Mouse (Mus musculus): ENCODE data around the gene Pou2af1. TPM values are rescaled to one million over a fixed set of nuclear protein-coding genes. Genes with fewer than 3 reads are reported as not detected.

The Pou2af1 gene
- total and polyA plus RNA-seq, 2 experiments from 2014 or later = 0.05 TPM; not detected in 1

DNA sequence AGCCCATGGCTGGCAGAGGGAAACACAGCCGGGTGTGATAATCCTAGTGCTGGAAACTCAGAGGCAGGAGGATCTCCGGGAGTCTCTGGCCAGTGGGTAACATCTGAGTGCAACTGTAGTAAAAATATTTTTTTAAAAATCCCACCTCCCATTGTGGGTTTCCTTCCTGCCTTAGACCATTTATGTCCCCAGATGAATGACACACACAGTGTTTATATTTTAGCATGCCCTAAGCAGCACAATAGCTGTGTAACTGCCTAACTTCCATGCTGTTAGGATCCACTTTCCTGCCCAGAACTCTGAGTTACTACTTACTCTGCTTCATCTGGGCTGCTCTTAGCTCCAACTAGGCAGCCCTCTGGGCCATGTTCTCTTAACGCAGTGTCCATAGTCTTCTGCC, 22.9 kb upstream of the Pou2af1 start:
- Histone ChIP-seq H3K27ac (ENCODE audit: low read depth, low read length) (no peak overlapping the region), H3K4me3 (ENCODE audit: low read depth, low read length) (no peak overlapping the region), H3K9me3 (ENCODE audit: low read length) (no peaks in the 10 kb centered on the region), H3K36me3 (ENCODE audit: insufficient read depth) (no peaks in the 10 kb centered on the region), H3K27me3 (ENCODE audit: insufficient read depth, low read length) (no peaks in the 10 kb centered on the region), H3K4me1 (ENCODE audit: insufficient read depth) (no peaks in the 10 kb centered on the region), H3K9ac (no peak overlapping the region), H3K4me2 (ENCODE audit: low read depth) (no peak overlapping the region)
- TF ChIP-seq CTCF (IDR thresholded peaks at IDR 0.05; ENCODE audit: low read depth) = no peak
- 89% methylated on average over 3 of the region's 3 CpGs for WGBS
- ATAC-seq (no peak), DNase-seq (no peak)

DNA sequence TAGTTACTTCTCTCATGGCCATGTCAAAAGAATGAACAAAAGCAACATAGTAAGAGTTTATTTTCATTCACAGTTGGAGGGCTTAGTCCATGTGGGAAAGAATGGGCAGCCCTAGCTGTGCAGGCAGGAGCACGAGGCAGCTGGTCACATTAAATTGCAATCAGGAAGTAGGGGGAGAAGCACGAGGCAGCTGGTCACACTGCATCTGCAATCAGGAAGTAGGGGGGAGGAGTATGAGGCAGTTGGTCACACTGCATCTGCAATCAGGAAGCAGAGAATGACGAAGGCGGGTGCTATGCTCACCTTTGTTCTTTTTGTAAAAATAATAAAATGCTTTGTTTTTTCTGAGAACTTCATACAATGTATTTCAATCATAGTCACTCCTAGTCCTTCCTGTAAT, 18.7 kb upstream of the Pou2af1 start:
- H3K9me3 ChIP-seq (ENCODE audit: low read length) = no peaks in the 10 kb centered on the region
- ATAC-seq (no peak), DNase-seq (no peak)
- no peaks in the 10 kb centered on the region for H3K27me3 ChIP-seq (ENCODE audit: insufficient read depth, low read length)
- no peak overlapping the region for H3K4me3 ChIP-seq (ENCODE audit: low read depth, low read length)
- no peaks in the 10 kb centered on the region for H3K36me3 ChIP-seq (ENCODE audit: insufficient read depth)
- no peaks in the 10 kb centered on the region for H3K4me1 ChIP-seq (ENCODE audit: insufficient read depth)
- no peak for TF ChIP-seq CTCF (IDR thresholded peaks at IDR 0.05; ENCODE audit: low read depth)
- H3K27ac ChIP-seq (ENCODE audit: low read depth, low read length) = no peak overlapping the region
- no peak overlapping the region for H3K9ac ChIP-seq
- 74% methylated on average over 4 of the region's 4 CpGs for WGBS
- no peak overlapping the region for H3K4me2 ChIP-seq (ENCODE audit: low read depth)

DNA sequence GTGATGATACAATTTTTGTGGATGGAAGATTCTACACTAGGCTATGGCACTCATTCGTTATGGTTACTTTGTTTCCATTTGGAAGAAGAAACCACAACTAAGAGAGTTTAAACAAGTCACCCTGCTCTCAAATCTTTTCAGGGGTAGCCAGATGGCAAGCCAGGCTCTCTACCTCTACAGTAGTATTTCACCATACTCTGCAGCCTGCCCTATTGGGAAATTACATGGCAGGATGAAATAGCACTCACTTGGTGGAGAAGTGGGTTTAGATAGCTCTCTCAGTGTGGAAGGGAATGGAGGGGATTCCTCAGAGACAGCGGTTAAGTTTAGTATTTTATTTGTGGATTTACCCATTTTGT, 4.6 kb upstream of the Pou2af1 start:
- Histone ChIP-seq H3K36me3 (ENCODE audit: insufficient read depth) (no peaks in the 10 kb centered on the region), H3K9me3 (ENCODE audit: low read length) (no peaks in the 10 kb centered on the region), H3K9ac (no peak overlapping the region), H3K27ac (ENCODE audit: low read depth, low read length) (no peak overlapping the region), H3K4me3 (ENCODE audit: low read depth, low read length) (no peak overlapping the region), H3K4me1 (ENCODE audit: insufficient read depth) (no peaks in the 10 kb centered on the region), H3K27me3 (ENCODE audit: insufficient read depth, low read length) (no peaks in the 10 kb centered on the region), H3K4me2 (ENCODE audit: low read depth) (no peak overlapping the region)
- DNase-seq (no peak), ATAC-seq (no peak)
- WGBS = 86% methylated on average over 2 of the region's 2 CpGs
- TF ChIP-seq CTCF (IDR thresholded peaks at IDR 0.05; ENCODE audit: low read depth) = no peak

DNA sequence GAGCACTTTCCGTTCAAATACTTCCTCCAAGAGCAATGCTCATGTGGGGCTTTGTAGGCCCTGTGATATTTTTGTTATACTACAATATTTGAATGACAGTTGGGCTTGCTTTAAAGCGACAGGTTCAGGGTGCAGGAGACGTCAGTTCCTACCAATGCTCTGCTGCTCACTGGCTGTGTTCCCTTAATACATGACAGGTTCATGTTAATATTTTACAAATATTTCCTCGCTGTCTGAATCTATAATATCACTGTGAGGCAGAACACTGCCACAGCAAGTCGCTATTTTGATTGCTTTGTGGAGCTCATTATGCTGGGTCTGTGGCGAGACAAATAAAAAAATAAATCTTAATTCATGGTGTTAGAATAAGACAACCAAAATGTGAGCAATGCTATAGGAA, 2.3 kb upstream of the Pou2af1 start:
- Histone ChIP-seq H3K4me1 (ENCODE audit: insufficient read depth) (no peaks in the 10 kb centered on the region), H3K9me3 (ENCODE audit: low read length) (no peaks in the 10 kb centered on the region), H3K36me3 (ENCODE audit: insufficient read depth) (no peaks in the 10 kb centered on the region), H3K4me2 (ENCODE audit: low read depth) (no peak overlapping the region), H3K27ac (ENCODE audit: low read depth, low read length) (no peak overlapping the region), H3K9ac (no peak overlapping the region), H3K27me3 (ENCODE audit: insufficient read depth, low read length) (no peaks in the 10 kb centered on the region), H3K4me3 (ENCODE audit: low read depth, low read length) (no peak overlapping the region)
- WGBS = 62% methylated on average over 6 of the region's 6 CpGs
- TF ChIP-seq CTCF (IDR thresholded peaks at IDR 0.05; ENCODE audit: low read depth) = no peak
- no peak for DNase-seq
- no peak for ATAC-seq

DNA sequence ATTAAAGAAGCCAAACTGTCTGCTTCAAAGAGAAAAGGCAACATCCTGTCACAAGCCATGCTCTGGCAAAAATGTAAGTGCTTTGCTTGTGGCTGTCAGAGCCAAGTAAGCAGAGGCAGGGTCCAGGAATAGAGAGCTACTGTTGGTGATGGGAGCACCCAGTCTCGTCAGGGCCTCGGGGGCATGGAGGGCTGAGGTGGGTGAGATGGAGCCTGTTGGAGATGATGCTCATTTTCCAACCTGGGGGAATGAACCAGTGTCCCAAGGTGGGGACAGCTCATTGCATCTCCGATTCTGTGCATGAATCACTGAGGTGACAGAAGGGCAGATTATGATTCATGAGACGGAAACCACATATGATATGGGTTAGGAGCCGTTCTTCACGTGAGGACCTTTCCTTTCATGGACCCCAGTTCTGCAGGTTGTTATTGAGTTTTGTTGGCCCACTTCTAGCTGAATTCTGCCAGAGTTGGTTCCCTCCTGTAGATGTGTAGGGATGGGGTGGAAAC, 275 bp downstream of the Pou2af1 start:
- ATAC-seq = no peak
- H3K36me3 ChIP-seq (ENCODE audit: insufficient read depth) = no peaks in the 10 kb centered on the region
- H3K27ac ChIP-seq (ENCODE audit: low read depth, low read length) = no peak overlapping the region
- no peaks in the 10 kb centered on the region for H3K4me1 ChIP-seq (ENCODE audit: insufficient read depth)
- no peak for DNase-seq
- no peak overlapping the region for H3K9ac ChIP-seq
- TF ChIP-seq CTCF (IDR thresholded peaks at IDR 0.05; ENCODE audit: low read depth) = no peak
- no peaks in the 10 kb centered on the region for H3K9me3 ChIP-seq (ENCODE audit: low read length)
- WGBS = 87% methylated on average over 6 of the region's 6 CpGs
- H3K4me2 ChIP-seq (ENCODE audit: low read depth) = no peak overlapping the region
- H3K27me3 ChIP-seq (ENCODE audit: insufficient read depth, low read length) = no peaks in the 10 kb centered on the region
- no peak overlapping the region for H3K4me3 ChIP-seq (ENCODE audit: low read depth, low read length)

DNA sequence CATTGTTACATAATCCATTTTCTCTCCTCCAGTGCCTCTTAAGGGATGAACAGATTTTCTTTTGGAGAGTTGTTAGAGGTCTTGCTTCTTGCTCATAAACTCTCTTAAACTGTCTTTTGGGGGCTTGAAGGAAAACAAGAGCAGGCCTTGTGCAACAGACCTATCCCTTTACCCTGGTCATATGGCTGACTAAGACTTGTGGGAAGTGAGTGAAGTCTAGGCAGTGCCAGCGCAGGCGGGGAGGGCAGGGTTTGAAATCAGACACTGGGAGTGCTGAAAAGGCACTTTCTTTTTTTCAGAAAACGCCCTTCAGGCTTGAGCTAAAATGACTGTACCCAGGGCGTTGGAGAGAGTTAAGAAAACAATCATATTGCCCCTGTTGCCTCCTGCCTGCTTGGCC, 1.8 kb downstream of the Pou2af1 start:
- WGBS = 62% methylated on average over 4 of the region's 4 CpGs
- Histone ChIP-seq H3K27me3 (ENCODE audit: insufficient read depth, low read length) (no peaks in the 10 kb centered on the region), H3K4me3 (ENCODE audit: low read depth, low read length) (no peak overlapping the region), H3K9ac (no peak overlapping the region), H3K36me3 (ENCODE audit: insufficient read depth) (no peaks in the 10 kb centered on the region), H3K27ac (ENCODE audit: low read depth, low read length) (no peak overlapping the region), H3K4me1 (ENCODE audit: insufficient read depth) (no peaks in the 10 kb centered on the region), H3K9me3 (ENCODE audit: low read length) (no peaks in the 10 kb centered on the region), H3K4me2 (ENCODE audit: low read depth) (no peak overlapping the region)
- no peak for DNase-seq
- ATAC-seq = no peak
- no peak for TF ChIP-seq CTCF (IDR thresholded peaks at IDR 0.05; ENCODE audit: low read depth)

DNA sequence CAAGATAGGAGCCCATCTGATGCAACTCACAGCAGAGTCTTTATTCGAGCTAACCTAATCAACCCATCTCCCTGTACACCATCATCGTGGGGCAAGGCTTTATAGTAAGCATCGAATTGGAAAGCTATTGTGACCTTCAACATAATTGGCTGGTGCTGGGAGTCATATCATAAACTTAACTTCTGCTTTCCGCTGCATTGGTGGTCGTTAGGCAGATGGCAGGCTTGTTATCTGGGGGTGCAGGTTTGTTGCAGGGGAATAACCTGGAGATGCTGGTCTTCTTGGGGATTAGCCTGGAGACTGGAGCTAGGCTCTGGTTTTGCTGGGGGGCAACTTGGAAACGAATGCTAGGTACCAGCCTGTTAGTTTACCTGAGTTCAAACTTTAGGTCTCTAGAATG, 2.4 kb downstream of the Pou2af1 start:
- WGBS = 87% methylated on average over 6 of the region's 6 CpGs
- Histone ChIP-seq H3K27me3 (ENCODE audit: insufficient read depth, low read length) (no peaks in the 10 kb centered on the region), H3K4me3 (ENCODE audit: low read depth, low read length) (no peak overlapping the region), H3K9me3 (ENCODE audit: low read length) (no peaks in the 10 kb centered on the region), H3K4me2 (ENCODE audit: low read depth) (no peak overlapping the region), H3K4me1 (ENCODE audit: insufficient read depth) (no peaks in the 10 kb centered on the region), H3K27ac (ENCODE audit: low read depth, low read length) (no peak overlapping the region), H3K9ac (no peak overlapping the region), H3K36me3 (ENCODE audit: insufficient read depth) (no peaks in the 10 kb centered on the region)
- ATAC-seq = no peak
- no peak for DNase-seq
- TF ChIP-seq CTCF (IDR thresholded peaks at IDR 0.05; ENCODE audit: low read depth) = no peak

Measured in forebrain, postnatal 0 days (tissue).